Mouse (Mus musculus) forelimb bud, embryonic 11.5 days (tissue): ENCODE data around the gene Lancl1.

ENCODE experiments used
- DNase-seq: peaks from one replicate; pipeline ENCODE4 v3.0.0-alpha.2; 2012; ENCODE audit warnings: low read depth, low spot score

Lancl1 gene

DNA sequence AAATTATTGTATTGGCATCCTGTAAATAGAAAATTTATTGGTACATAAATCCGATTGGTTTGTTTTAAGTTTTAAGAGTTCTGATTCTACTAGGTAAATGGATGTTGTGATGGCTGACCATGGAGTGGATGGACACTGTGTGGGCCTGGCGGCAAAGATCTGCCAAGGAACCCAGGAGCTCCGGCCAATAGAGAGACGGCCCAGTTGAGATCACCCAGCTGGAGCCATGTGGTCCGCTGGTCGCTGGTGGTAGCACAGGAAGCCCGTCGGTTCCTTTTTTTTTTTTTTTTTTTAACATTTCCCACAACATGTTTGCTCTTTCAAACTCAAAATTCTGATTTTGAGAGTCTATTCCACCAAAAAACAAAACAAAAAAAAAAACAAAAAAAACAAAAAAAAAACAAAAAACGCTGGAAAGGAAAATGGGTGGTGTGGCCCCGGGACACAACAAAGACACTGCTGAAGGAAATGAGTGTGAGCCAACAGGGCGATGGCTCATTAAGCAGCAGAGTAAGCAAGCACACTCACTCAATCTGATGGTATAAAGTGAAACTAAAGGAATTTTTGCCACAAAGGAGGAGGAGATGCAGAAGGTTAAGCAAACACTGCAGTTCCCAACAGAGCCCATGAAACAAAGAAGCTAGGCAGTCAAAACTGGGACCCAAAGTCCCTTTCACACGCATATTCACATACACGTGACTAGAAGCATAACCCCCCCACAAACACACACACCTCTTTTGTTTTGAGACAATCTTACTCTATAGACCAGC, 21.4 kb downstream of the Lancl1 start:
- DNase-seq: no peak

DNA sequence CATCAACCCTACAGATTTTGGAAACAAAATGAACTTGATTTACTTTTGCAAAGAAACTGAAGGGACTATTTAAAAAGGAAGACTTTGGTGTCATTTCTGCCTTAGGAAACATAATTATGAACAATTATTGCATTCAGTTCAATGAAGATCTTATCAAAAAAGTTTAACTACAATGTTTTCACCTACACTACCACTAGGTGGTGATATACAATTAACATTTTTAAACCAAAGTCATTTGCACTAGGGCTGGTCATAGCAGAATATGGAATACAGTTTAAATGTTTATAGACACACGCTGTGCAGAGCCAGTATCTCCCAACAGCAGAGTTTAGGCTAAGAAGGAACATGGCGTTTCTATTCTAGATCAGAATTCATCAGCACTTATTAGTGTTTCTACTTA, 24.5 kb downstream of the Lancl1 start:
- no peak for DNase-seq

DNA sequence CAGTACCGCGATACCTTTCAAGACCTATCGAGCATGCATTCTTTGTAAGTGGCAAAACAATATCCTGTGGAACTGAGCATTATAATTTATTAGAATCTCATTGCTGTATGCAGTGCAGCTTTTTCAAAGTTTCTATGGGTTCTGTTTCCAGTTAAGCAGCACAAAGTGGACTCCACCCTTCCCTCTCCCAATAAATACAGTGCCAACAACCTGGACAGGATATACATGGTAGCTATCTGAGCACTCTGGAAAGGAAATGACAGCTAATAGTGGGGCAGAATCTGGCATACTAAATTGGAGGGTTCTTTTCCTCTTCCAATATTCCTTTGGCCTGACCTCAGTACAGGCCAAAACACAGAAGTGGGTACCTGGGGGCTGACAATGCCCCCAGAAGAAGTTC, 28.2 kb downstream of the Lancl1 start:
- no peak for DNase-seq

DNA sequence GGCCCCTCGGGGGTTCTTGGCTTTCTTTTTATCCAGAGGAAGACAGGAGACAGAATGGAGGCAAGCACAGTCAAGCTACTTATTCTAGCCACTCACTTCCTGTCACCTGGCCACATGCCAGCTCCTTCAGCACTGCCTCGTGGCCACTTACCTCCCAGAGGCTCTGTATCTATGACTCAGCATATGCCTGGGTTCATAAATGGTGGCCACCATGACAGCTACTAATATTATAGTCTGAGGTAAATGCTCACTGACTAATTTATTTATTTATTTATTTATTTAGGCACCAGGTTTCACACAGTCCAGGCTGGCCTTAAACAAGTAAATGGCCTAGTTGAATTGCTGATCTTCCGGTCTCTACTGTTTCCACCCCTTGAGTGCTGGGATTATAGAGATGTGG, 35.0 kb downstream of the Lancl1 start:
- DNase-seq: no peak

DNA sequence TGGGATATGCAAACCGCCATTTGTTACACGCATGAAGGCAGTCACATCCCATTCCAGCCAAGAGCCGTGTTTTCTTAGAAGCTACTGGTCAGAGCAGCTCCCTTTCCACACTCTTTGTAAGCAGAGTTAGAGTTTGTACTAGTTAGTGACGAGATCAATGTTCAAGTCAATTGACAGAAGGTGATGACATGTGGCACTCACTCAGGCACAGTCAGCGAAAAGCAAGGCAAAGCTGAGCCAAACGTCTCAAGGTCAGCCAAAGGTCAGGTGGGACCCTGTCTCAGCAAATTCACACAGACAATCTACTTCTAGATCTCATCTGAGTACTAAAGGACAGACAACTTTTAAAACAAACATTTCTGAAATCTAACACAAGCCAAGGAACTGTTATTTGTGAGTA, 36.4 kb downstream of the Lancl1 start:
- no peak for DNase-seq

DNA sequence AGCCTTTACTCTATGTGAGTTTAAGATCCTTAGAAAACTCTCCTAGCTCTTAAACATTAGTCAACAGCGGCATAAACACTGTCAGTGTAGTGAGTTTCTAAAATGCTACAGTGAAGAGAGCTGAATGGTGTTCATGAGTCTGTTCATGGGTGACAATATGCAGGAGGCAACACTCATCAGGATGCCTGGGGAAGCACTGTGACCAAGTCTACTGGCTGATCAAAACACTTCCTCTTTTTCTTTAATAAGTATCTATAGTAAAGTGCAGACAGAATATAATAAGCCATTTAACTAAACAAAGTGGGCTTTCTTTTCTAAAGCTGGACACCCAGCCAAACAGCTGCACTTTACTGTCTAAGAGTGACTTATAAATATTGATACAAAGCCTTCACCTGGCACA, 37.3 kb downstream of the Lancl1 start:
- DNase-seq: no peak

DNA sequence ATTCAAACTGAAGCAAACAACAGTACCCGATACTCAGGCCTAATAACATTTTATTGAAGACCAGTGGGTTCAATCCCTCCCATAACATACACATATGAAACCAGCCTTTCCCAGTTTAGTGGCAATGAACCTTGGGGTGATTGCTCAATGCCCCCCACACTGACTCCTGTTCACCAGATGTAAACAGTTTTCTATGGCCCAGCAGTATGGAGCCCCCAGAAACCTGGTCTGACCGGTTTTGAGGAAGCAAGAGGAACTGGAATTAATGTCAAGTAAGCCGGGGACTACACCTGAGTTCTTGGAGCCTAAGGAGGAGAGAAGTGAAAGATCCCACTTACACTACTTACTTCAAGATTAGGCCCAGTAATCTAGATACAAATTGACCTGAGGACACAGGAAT, 38.2 kb downstream of the Lancl1 start:
- DNase-seq: no peak

DNA sequence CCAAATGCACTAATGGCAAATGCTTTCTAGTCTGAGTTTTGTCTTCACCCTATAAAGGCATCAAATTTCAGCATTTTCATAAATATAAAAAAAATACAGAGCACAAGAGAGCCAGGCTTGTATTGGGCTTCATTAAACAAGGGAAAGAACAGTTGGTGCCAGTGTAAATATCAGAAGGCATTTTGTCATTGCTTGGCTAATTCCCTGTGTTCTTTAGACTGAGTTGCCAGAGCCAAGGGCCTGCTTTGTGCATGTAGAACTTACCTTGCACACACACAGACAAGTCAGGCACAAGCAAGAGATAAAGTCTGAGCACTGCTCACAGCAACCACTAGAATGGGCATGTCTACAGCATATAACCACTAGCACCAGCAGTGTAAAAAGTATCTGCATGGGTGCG, 40.1 kb downstream of the Lancl1 start:
- DNase-seq: no peak

DNA sequence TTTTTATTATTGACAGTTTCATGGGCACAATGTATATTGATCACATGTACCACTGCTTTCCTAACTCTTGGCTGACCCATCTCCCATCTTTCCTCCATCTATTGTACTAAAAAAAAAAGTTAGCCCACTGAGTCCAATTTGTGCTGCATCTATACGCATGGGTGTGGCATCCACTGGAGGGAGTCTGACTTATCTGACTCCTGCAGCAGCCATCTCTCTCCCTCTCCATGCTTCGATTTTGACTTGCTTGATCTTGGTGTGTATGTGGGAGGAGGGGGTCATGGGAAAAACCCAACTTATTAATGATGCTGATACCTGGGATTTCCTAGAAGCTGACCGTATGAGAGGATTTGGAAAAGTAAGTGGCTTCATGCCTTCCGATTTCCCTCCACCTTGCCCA, 40.5 kb downstream of the Lancl1 start:
- DNase-seq: no peak

DNA sequence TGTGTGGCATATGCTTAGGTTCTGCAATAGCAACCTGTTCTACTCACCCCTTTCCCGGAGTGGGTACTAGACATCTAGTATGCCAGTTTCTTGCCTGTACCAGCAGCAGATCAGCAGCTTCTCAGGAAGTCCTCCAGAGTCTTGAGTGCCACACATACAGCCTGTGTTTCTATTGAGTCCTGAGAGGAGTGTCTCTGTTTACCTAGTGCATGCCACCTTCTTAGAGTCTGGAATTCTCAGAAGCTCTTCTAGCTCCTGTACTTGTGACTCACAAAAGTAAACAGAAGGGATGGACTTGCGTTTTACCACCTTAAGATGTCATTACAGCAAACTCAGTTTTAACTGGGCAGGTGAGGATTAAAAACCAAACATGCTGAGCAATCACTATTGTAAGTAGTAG, 41.9 kb downstream of the Lancl1 start:
- DNase-seq: no peak

DNA sequence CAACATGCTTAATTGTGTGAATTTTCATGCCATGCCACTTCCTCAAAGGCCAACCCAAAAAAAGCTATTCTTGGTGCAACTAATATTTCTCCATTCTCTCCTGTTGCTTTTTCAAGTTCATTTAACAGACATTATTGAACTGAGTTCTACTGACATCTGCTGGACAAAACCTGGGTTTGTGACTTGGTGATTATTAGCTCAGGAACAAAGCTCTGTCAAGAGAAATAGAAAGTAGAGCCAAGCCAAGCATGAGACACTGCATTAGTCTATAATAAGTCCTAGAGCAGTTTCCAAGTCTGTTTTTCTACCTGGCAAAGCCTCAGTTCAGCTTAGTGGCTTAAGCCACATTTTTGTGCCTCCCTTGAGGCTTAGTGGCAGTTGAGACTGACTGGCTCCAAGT, 45.9 kb downstream of the Lancl1 start:
- DNase-seq: peak; percentile 14

DNA sequence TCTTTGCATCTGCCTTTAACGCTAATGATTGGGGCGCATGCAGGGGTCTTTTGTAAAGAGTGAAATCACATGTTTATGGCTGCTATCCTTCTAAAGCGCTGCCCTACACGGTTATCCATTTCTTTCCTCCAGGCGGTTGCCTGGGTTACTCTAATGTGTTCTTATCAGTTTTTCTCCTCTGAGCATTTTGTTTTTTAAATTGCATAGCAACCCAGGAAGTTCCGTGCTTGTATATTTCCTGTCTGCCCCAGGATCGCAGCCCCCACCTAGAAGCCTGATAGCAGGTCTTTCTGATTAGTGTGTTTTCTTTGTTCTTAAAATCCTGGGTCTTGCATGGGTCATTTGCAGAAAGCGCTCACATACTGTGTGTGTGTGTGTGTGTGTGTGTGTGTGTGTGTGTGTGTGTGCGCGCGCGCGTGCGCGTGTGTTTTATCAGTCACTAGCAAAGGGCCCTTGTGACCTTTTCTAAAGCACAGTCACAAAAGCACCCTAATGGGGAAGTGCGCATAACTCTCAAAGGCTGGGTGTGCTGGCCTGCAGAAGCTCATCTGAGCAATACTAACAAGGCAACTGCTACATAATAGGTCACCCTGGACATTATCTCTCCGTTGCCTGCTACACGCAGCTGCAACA, 51.0 kb downstream of the Lancl1 start:
- no peak for DNase-seq

DNA sequence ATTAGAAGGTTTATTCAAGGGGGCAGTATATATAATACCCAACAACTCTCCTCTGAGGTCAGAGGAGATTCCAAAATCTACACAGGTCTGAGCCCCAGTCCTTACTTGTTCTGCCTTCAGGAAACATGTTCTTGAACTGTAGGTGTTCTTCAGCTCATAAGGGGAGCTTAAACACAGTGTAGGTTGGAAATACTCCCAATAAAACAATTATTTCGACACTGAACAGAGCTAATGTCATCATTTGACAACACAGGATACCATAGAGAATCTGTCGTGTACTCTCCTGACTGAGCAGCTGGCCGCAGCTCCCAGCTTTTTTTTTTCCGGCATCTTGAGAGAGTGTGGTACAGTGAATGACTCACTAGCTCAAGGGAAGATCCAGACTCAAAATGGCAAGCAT, 52.8 kb downstream of the Lancl1 start:
- no peak for DNase-seq

DNA sequence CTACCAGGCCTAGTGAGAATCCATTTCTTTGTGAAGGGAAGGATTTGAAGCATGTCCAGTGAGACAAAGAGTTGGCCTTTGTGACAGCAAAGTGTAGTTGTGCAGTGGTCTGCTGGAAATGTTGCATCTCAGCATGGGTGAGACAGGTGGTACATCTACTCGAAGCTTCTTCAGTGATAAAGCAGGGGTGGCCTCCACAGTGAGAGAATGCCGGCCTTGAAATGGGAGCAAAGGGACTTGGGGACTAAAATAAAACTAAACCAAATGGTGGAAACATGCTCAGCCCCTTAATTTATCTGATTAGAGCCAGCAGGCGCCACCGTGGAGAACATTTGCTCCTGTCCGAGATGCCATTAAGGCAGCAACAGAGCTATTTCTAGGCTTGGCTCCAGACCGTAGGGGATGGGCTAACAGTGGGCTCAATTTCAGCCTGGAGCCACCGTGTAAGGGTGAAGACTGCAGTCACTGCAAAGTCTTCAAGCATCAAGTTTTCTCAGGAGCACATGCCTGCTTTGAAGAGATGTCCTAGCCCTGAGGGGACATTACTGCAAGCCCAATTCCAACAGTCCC, 53.5 kb downstream of the Lancl1 start:
- DNase-seq: no peak

DNA sequence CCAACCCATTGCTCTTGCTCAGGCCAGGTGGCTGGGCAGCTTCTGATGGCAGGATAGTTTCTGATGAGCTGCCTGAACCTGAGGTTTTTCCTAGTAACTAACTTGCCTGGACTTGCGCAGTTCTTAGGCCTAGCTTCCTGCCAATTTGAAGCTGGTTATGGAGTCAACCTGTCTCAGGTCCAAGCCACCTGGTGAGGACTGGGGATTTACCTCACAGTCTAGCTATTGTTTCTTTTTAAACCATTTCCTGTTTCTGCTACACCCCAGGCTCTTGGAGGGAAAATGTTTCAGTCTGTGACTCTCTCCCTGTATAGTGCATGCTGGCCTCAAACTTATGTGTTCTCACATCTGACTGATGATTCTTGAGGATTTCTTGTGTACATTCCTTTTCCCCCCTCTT, 58.5 kb downstream of the Lancl1 start:
- no peak for DNase-seq

DNA sequence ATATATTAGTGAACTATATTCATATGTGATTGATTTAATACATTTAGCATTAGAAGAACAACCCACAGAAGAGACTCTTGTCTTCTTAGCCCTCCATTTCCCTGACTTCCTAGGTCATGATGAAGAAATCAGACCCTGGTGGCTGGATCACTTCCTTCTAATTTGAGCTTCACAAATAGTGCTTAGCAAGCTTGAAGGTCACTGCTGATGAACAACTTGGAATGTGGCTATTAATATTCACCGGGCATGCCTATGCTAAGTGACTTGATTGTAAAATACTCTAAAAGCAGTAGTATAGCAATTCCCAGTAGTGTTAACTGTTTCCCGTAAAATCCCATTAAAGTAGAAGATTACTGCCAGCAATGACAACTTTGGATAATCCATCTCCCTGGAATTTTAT, 63.2 kb downstream of the Lancl1 start:
- no peak for DNase-seq

DNA sequence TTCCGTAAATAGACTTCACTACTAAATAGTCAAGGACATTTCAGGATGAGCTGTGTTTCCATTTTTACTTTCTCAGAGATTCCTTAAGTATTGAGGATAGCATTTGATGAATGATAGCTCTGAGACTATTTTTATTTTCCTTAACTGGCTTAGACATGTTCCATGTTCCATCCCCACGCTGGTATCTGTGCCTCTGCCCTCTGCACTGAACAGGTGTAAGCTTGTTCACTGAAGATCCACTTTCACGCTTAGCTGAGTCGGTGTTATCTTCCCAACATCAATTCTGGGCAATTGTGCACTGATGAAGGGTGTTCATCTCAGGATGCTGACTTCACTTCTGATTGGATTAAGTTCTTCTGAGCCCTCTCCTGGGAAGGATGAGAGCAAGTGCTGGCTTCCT, 73.8 kb downstream of the Lancl1 start:
- DNase-seq: no peak

DNA sequence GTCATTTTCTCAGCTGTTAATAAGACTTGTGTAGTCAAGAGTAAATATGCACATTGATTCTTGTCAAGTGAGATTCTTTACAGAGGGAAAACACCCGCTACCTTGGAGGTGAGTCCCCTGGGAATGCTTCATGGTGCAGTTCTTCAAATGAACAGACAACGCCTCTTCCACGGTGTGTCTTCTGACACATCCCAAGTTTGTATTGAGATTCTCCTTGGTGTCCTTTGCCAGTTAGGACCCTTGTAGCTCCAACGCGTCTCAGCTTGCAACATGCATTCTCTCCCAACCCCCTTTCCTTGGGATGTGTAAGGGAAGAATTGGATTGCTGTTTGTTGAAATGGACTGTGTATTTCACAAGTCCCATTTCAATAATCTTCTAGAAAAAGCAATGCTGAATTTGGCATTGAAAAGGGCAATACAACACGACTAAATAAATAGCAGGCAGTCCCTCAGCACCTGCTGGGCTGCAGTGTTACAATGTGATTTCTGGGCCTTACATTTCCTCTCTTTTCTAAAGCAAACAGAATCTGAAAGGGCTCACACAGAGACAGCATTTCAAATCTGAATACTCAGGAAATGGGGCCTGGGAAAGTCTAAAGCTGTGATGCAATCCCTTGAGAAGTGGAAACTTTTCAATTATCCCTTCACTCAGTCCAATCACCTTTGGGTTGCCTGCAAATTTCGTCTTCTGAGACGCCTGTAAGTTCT, 78.0 kb downstream of the Lancl1 start:
- no peak for DNase-seq

DNA sequence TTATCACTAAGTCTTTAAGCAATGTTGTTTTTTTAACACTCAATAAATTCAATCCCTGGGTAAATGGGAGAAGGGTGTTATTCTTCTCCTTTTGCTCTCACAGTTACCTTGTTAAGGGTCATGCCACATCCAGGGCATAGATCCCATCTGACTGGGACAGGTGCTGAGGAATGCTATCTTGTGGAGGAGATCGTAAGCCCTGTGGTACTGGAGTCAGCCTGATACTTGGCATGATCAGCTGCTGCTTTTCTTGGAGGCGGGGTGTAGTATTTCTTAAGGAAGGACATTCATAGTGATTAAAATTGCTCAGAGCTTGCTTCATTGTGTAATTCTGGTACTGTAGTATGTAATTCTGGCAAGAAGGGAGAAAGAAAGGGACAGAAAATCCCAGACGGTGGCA, 81.3 kb downstream of the Lancl1 start:
- DNase-seq: no peak

DNA sequence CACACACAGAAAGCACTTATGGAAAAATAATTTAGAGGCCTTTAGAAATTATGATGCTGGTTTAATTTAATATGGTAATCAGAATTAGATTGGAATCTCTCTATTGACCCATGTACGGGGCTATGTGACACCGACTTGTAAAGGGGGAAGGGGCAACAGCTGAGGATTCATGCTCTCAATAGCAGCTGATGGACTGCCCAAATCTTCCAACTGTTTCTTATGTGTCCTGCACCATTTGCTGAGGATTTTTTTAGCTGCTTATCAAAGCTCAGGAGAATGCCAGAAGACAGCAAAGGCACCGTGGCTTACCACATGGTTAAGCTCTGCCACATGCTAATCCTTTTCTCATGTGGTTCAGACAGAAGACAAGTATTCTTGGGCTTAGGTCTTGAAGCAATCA, 87.6 kb downstream of the Lancl1 start:
- no peak for DNase-seq
